Mouse (Mus musculus) right cerebral cortex, postnatal 4 days (tissue): ENCODE results near the gene Cntrob.

Source experiments
- DNase-seq: peaks from one replicate; pipeline ENCODE4 v3.0.0-alpha.2; 2022

The Cntrob gene

DNA sequence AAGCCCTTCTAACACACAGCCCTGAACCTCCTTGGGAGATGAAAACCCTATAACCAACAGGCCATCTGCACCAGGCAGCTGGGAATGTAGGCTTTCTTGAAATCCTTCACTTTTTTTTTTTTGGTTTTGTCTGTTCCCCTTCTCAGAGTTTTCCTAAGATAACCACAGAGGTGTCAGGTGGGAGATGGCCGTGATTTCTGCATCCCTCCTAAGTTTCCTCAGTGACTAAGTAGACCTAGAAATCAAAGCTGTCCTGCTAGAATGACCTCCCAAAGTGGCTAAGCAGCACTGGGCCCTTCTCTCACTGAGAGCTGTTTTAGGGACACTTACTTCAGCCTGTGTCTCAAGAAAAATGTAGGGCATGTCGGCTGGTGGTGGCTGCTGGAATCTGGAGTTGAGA, 25.8 kb downstream of the Cntrob start:
- DNase-seq: no peak

DNA sequence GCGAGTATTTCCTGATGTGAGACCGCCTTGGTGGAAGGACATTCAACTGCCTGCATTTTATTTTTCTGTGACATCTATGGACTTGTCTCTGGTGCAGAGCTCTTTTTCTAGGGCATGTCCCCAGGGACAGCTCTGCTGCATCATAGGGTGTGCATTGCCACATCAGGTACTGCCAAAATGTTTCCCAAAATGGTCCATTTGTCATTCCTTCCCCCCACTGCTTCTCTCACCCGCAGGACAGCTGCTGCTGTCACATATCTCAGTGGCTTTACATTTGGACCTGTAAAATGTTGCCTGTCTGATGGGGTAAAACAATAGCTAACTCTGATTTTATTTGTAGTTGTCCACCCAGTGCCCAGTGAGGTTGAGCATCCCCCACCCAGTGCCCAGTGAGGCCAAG, 28.3 kb downstream of the Cntrob start:
- no peak for DNase-seq

DNA sequence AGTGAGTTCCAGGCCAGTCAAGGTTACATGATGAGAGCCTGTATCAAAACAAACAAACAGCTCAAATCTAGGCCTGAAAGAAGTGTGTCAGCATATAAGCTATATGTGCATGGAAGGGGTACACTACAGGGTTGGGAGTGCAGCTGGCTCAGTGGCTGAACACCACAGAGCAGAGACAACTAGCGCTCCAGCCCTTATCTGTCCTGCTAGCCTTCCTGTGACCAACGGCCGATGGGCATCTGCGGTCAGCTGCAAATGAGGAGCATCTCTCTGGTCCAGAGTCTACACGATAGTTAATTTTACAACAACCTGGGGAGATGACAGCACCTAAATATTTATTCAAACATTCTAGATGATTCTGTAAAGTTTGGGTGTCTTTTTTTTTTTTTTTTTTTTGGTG, 32.5 kb downstream of the Cntrob start:
- no peak for DNase-seq

DNA sequence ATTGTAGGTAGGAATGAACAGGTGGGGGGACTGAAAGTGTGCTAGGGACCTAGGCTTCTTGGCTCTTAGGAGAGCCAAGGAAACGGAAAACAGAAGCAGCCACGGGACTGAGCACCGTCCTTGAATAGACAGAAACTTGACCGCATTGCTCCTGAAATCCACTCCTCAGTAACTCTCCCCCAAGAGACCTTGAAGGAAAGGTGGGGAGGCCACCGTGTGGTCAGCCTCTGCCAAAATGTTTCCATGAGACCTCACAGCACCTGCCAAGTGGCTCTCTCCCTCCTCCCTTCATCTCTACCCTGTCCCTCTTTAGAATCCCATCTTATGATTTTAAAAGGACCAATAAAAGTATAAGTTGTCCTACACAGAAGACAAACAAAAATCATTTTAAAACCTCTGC, 46.3 kb downstream of the Cntrob start:
- no peak for DNase-seq

DNA sequence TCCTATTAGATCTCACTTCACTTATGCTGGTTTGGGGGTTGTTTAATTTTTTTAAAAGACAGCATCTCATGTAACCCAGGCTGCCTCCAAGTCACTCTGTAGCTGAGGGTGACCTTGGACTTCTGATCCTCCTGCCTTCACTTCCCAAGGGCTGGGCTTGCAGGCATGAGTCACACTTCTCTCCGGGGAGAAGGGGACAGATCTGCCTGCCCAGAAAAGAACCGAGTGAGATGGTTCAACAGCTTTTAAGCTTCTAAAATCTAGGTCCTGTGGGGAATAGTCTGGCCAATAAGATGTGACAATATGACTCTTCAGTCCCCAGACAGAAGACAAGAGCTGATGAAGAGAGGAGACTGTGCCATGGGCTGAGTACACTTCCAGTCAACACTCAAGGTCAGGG, 47.5 kb downstream of the Cntrob start:
- no peak for DNase-seq

DNA sequence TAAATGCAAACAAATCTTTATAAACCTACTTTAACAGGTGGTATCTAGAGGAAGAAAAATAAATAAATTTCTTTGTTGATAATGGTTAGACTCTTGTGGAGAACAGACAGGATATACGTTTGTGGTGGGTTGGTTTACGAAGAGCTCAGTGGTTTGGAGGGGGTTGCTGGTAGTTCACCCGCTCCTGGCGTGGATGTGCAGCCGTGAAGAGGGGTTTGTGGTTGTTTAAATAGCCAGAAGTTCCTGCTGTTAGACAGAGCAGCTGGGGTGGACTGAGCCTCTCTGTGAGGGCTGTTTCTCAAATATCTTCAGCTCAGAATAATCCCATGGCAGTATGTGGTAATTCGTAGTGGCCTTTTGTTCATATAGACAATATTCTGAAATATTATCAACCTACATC, 47.9 kb downstream of the Cntrob start:
- DNase-seq: no peak

DNA sequence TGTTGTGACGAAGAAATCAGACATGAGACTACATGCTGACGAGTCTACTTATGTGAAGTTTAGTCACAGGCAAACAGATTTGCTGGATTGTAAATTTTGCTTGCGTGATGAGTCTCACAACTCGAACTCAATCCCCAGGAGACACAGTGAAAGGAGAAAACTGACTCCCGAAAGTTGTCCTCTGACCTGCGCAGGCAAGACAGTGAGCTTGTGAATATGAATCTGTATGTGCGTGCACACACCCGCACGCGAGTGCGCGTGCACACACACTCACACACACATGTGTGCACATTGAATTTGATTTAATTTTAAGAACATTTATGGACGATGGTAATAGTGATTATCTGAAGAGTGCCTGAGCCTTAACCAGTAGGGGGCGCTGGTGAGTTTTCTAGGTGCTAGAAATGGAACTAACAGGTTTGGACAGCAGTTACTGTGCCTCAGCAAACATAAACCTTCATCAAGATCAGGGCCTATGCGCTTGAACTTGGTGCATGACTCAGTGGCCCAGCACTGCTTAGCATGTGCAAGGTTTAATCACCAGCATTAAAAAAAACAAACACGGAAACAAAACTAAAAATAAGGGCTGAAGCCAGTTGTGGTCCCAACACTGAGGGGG, 51.3 kb downstream of the Cntrob start:
- DNase-seq: peak; percentile 91

DNA sequence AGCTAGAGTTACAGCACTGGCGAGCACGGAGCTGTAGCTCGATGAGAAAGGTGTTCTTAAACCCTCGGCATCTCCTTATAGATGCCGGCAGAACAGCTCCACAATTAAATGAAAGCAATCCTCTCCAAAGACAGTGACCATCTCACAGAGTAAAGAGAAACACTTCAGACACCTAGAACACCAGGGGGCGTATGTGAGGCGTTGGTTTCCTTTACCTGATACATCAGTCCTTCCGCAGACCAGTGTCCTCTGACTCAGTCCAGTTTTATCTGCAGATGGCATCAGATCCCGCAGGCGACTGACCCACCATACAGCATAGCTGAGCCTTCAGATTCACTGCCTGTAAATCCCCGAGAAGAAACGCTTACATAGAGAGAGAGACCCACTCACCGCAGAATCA, 54.0 kb downstream of the Cntrob start:
- DNase-seq: peak; percentile 80

DNA sequence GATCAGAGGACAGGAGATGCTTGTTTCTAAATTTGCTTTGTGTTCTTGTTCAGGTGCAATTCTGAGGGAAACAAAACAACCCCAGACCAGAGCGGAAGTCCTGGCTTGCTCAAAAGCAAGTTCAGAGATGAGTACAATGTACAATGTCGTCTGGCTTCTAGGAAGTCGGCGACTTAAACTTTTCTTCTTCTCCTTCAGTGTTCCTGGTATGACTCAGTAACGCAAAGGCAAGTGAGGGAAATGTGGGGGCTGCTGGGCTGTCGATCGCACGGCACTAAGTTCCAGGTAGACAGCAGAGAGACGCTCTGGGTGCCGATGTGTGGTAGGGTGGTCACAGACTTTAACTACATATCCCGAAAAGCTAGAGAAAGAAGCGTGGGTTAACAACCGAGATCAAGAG, 55.5 kb downstream of the Cntrob start:
- DNase-seq: no peak

DNA sequence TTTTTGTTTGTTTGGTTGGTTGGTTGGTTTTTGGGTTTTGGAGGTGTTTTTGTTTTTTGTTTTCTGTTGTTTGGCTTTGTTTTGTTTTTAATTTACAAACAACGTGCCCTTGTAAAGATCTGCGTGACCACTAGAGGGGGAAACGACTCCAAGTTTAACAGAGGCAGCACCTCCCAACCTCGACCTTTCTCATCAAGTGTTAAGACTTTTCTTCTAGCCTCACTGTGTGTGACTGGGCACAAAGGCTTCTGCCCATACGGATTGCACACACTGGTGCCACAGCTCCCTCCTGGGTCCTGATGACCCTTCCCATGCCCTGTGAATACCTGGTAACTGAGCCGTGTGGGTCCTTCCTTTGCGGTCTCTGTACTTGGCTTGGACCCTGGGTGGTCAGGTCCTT, 56.2 kb downstream of the Cntrob start:
- DNase-seq: no peak

DNA sequence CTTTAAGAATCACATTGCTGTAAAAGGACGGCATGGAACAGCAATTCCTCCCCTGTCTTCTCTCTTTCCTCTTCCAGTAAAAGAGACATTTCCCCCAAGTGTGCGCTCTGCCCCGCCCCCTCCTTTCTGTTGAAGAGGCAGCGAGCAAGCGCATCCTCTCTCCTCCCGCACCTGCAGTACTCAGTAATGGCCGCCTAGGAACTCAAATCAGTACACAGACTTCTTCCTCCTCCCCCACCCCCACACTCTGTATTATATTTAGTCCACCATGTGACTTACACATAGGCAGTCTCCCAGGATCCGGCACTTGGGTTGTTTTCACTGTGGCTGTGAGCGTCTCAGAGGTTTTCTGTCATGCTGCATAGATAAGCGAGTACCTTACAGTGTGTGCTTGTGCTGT, 57.3 kb downstream of the Cntrob start:
- peak; percentile 86 for DNase-seq

DNA sequence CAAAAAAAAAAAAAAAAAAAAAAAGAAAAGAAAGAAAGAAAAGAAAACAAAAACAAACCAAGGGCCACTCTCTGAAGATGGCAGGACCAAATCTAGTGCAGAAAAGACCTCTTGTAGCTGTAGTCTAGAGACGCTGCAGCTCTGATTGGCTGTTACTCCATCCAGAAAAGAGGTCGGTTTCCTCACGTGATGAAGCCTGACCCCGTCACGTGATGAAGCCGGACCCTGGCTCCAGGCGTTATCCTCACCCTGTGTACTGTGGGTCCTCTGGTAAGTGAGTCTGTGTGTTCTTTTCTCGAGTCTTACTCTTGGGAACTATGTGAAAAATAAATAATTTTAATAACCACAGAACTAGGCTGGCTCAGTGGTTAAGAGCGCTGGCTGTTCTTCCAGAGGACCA, 58.2 kb downstream of the Cntrob start:
- DNase-seq: no peak

DNA sequence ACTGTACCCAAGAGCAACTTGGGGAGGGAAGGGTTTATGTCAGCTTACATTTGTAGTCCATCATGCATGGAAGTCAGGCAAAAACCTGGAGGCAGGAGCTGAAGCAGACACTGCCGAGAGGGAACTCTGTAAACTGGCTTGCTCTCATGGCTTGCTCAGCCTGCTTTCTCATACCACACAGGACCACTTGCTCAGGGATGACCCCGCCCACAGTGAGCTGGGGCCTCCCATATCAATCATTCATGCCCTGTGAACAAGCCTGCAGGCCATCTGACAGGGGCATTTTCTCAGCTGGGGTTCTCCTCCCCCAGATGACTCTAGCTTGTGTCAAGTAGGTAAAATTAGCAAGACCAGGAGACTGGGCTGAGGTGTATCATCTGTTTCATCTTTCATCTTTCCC, 59.3 kb downstream of the Cntrob start:
- no peak for DNase-seq

DNA sequence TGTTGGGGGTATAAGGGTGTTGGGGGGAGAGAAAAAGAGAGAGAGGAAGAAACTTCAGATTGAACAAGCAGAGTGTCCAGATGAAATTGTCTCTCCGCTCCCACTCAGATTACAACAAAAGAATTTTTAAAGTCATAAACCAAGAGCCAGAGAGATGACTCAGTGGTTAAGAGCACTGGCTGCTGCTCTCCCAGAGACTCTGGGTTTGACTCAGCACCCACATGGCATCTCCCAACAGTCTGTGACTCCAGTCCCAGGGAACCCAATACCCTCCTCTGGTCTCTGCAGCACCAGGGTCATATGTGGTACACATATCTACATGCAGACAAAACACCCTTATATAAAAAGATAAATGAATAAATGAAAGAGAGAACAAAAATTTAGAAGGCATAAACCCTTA, 63.5 kb downstream of the Cntrob start:
- no peak for DNase-seq

DNA sequence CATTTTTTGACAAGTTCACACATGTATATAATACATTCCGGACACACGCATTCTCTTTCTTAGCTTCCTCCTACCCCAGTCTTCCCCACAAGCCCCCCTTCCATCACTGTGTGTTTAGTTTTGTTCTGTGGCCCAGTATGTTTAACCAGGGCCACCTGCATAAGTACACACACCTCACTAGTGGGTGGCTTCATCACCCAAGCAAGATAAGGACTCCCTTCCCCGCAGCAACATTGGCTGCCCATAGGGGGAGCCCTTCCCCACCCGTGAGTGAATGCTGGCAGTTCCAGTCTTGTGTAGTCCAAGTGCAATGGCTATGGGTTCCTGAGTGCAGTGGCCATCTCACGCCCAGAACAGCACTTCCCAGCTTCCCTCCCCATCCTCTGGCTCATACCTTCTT, 65.3 kb downstream of the Cntrob start:
- peak; percentile 51 for DNase-seq

DNA sequence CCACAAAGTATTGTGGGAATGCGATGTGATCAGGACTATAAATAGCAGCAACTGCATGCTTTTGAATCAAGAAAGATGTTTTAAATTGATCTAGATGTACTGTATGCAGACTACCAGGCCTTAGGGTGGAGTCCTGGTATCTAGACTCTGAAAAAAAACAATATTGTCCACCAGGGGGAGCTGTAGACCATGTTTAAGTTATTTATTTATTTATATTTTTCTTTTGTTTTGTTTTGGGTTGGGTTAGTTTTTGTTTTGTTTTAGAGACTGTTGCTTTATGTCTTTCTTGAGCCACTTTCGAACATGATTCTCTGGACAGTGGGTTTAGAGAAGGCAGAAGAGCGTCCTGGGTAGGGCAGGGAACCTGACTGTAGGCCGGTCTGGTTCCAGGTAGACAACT, 65.8 kb downstream of the Cntrob start:
- DNase-seq: no peak

DNA sequence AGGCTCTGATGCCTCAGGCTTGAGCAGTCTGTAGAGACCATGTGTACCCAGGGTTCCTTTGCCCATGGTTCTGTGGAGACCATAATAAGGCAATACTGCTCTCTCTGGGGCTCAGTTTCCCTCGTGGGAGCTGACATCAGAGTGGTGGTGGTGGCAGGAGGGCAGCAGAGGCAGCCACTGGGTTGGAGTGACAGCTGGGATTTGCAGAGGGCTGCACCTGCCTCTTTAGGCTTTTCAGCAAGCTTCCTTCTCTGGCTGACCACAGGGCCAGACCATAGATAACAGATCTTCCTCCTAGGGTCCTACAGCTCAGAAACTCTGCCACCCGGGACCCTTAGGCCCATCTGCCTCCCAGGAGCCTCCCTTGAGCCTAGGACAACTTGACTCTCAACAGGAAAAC, 66.5 kb downstream of the Cntrob start:
- no peak for DNase-seq

DNA sequence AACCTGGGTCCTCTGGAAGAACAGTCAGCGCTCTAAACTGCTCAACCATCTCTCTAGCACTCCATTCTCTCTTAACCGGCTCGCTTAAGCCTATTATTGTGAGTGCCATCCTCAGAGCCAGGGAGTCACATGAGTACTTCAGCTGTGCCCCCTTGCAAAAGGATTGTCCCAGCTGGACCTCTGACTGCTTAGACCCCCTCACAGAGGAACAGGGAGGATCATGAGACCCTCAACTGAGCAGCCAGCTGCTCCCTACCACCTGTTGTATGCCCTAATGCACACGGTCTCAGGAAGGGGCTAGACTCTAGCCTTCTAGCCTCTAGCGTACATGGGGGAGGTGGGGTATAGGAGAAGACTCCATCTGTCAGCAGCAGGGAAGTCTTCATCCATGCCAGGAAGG, 68.8 kb downstream of the Cntrob start:
- DNase-seq: no peak

DNA sequence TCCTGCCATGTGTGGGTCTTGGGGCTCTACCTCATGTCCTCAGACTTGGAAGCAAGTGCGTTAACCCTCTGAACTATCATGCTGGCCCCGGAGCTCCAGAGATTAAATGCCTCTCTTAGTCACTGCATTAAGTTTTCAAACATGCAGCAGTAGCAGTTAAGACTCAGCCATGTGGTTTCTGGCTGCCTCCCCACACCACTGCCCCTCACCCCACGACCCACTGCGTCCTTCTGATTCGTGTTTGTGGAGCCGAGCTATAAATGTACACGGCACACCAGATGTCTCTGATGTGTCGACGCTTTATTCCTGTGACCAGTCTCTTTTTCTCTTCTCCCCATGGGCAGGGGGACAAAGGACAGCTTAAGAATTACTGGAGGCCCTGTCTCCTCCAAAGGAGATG, 70.4 kb downstream of the Cntrob start:
- no peak for DNase-seq

DNA sequence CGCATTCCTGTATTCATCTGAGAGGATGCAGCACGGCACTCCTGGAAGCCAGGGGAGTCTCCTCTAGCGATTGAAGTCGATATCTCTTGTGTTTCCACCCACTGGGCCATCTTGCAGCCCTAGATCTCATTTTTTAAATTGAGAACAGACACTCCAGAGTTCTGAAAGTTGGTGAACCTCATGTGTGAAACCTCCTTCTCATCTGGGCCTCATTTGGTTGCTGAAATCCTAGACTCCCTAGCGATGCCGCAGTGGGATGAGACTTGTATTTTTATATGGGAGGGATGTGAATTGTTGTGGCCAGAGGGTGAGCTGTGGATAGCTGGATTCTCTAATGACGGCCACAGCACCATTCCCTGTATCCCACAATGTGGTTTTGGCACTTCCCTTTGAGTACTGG, 71.6 kb downstream of the Cntrob start:
- no peak for DNase-seq

DNA sequence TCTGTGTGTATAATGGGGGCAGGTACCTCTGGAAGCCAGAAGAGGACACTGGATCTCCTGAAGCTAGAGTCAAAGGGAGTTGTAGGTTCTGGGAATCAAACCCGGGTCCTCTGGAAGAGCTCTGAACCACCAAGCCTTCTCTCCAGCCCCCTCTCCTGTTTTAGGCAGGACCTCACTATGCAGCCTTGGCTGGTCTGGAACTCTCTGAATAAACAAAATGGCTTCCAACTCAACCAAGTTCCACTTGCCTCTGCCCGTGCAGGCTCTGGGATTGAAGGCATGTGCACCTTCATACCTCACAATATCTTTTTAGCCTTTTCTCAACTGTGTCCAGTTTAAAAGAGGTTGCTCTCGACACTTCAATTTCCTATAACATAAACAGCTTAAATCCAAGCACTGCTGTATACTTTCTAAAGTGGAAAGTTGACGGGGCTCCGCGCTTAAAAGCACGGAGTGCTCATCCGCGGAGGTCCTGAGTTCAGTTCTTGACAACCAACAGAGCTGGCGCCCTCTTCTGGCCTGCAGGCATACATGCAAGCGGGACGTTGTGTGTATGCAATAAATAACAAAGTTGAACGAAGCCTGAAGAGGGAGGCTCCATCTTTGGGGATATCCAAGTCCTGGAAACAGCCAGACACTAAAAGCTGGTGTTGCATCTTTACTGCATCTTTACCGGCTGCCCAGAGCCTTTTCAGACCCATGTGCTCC, 72.3 kb downstream of the Cntrob start:
- DNase-seq: no peak

DNA sequence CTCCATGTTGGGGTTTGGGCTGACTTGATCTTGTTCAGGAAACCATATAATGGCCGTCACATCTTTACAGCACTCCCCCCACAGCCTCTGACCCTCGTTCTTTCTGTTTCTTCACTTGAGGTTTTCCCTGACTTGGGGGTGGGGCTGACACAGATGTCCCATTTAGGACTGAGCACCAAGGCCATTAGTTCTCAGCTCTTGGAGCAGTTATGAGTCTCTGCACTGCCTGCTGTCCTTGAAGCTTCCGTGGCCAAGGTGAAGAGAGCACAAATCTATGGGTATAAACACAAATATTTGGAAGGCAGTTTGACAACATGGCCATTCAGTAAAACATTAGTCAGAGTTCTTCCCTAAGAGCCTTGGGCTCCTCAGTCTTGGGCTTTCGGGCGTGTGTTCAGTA, 73.5 kb downstream of the Cntrob start:
- no peak for DNase-seq
